Mouse (Mus musculus) small intestine, adult 2 months (tissue): ENCODE data around the gene Myt1. TPM values are rescaled to one million over a fixed set of nuclear protein-coding genes. Genes with fewer than 3 reads are reported as not detected.

ENCODE experiments used
- H3K27ac ChIP-seq: fragments of 200-500 bp; 2 replicates; pipeline ENCODE4 v1.5.1; 2012; ENCODE audit warnings: low read depth, low read length, control low read depth, inconsistent platforms; ENCODE audit not compliant: insufficient read depth
- H3K27me3 ChIP-seq: fragments of 200-500 bp; 2 replicates; pipeline ENCODE4 v1.6.1; 2012; ENCODE audit warnings: mild to moderate bottlenecking, moderate library complexity, low read length, inconsistent platforms; ENCODE audit not compliant: control insufficient read depth, insufficient read depth
- H3K36me3 ChIP-seq: fragments of 200-500 bp; 2 replicates; pipeline ENCODE4 v1.6.1; 2012; ENCODE audit warnings: mild to moderate bottlenecking, low read length, control low read depth, inconsistent platforms; ENCODE audit not compliant: control insufficient read depth, insufficient read depth
- H3K4me1 ChIP-seq: fragments of 200-500 bp; 2 replicates; pipeline ENCODE4 v1.6.1; 2012; ENCODE audit warnings: low read length, inconsistent platforms, mixed read lengths; ENCODE audit not compliant: control insufficient read depth, insufficient read depth, insufficient read length
- H3K4me3 ChIP-seq: fragments of 200-500 bp; 2 replicates; pipeline ENCODE4 v1.5.1; 2012; ENCODE audit warnings: low read depth, mild to moderate bottlenecking, control low read depth, inconsistent platforms, low read length, moderate library complexity
- CTCF ChIP-seq: fragments of 200-500 bp; IDR thresholded peaks from 2 replicates; pipeline ENCODE4 v1.5.1; 2012; ENCODE audit warnings: low read depth, mild to moderate bottlenecking, control low read depth, inconsistent platforms, low read length, moderate library complexity, mixed read lengths; ENCODE audit not compliant: insufficient replicate concordance, insufficient read length; ENCODE audit errors: extremely low read depth
- POLR2A ChIP-seq: fragments of 200-500 bp; IDR thresholded peaks from 2 replicates; pipeline ENCODE4 v1.6.1; 2012; ENCODE audit warnings: low read depth, mild to moderate bottlenecking, control low read depth, inconsistent platforms, low read length, moderate library complexity
- WGBS: fragments of 180-500 bp; shearing (Covaris S2); methylation state at CpG from one replicate; pipeline ENCODE4 v1.1.7; 2018; 5-methylcytosine and 5-hydroxymethylcytosine counted together
- polyA plus RNA-seq: library from polyadenylated mRNA; depleted of rRNA; stranded (reverse); fragments of >200 nt; gene quantifications from 2 replicates; pipeline ENCODE4 v1.2.3, GENCODE M21; 2012; rRNA removed

The Myt1 gene
- polyA plus RNA-seq, 1 experiment: 0.77 TPM

- H3K36me3 ChIP-seq: peaks cover 3% of the 10 kb centered on the region; the same call in 1 of the 2 replicates
- under 1% methylated on average over 35 of the region's 35 CpGs for WGBS
- H3K4me1 ChIP-seq: peaks cover 7% of the 10 kb centered on the region; the same call in 1 of the 2 replicates
- H3K4me3 ChIP-seq: peak within 1 kb of the TSS; percentile 84
- TF ChIP-seq CTCF: no peak
- TF ChIP-seq POLR2A: peak; percentile 86; the same call in 1 of the 2 replicates
- peak within 1 kb of the TSS; percentile 40 for H3K27ac ChIP-seq
- H3K27me3 ChIP-seq: no peaks in the 10 kb centered on the region
These were observed 74.5 kb downstream of the Myt1 start, which contains the start of gene Pcmtd2 for GRCm38 (mm10) chr2:181837372-181838292. TSS of gene Pcmtd2 (plus strand) at chr2:181837854.

GRCm38 (mm10) chr2:181838293-181838680 is 75.2 kb downstream of the Myt1 start:
- WGBS: 0% methylated on average over 3 of the region's 3 CpGs
- peaks cover 4% of the 10 kb centered on the region for H3K36me3 ChIP-seq
- no peaks in the 10 kb centered on the region for H3K27me3 ChIP-seq
- no peak overlapping the region for H3K27ac ChIP-seq
- peaks cover 7% of the 10 kb centered on the region; the same call in 1 of the 2 replicates for H3K4me1 ChIP-seq
- H3K4me3 ChIP-seq: peak overlapping the region; percentile 84; the same call in 1 of the 2 replicates
- TF ChIP-seq POLR2A (no peak), CTCF (no peak)

GRCm38 (mm10) chr2:181845709-181846394 is 82.7 kb downstream of the Myt1 start:
- no peak overlapping the region for H3K27ac ChIP-seq
- H3K4me3 ChIP-seq: no peak overlapping the region
- no peak for TF ChIP-seq POLR2A
- no peak for TF ChIP-seq CTCF
- no peaks in the 10 kb centered on the region for H3K4me1 ChIP-seq
- H3K36me3 ChIP-seq: peaks cover 28% of the 10 kb centered on the region
- WGBS: 28% methylated on average over 5 of the region's 5 CpGs
- H3K27me3 ChIP-seq: no peaks in the 10 kb centered on the region

- peak within 1 kb of the TSS; percentile 26; the same call in 1 of the 2 replicates for H3K27ac ChIP-seq
- H3K36me3 ChIP-seq: peaks cover 5% of the 10 kb centered on the region
- H3K27me3 ChIP-seq: no peaks in the 10 kb centered on the region
- 0 out of 2 replicates have a peak, but pooled peaks cover 3% of the 10 kb centered on the region for H3K4me1 ChIP-seq
- WGBS: under 1% methylated on average over 35 of the region's 35 CpGs
- TF ChIP-seq CTCF (no peak), POLR2A (peak; percentile 54)
- H3K4me3 ChIP-seq: peak within 1 kb of the TSS; percentile 80
These were observed 100.8 kb downstream of the Myt1 start, which contains the start of gene Polr3k for GRCm38 (mm10) chr2:181863791-181864535. TSS of gene Polr3k (plus strand) at chr2:181864337.

- under 1% methylated on average over 22 of the region's 22 CpGs for WGBS
These were observed 101.4 kb downstream of the Myt1 start for GRCm38 (mm10) chr2:181864536-181864860.

GRCm38 (mm10) chr2:181866931-181867330 is 103.8 kb downstream of the Myt1 start:
- H3K4me1 ChIP-seq: 0 out of 2 replicates have a peak, but pooled peaks cover 3% of the 10 kb centered on the region
- no peak for TF ChIP-seq POLR2A
- peak; percentile 24; the same call in 1 of the 2 replicates for TF ChIP-seq CTCF
- 43% methylated on average over 5 of the region's 5 CpGs for WGBS
- no peak overlapping the region for H3K4me3 ChIP-seq
- H3K36me3 ChIP-seq: peaks cover 7% of the 10 kb centered on the region
- no peak overlapping the region for H3K27ac ChIP-seq
- H3K27me3 ChIP-seq: no peaks in the 10 kb centered on the region

More at GRCm38 (mm10) chr2:181864536-181864860, 101.4 kb downstream of the Myt1 start:
- TF ChIP-seq POLR2A: no peak; the same call in 1 of the 2 replicates
- H3K36me3 ChIP-seq: peaks cover 5% of the 10 kb centered on the region
- H3K27me3 ChIP-seq: no peaks in the 10 kb centered on the region
- 0 out of 2 replicates have a peak, but pooled peaks cover 3% of the 10 kb centered on the region for H3K4me1 ChIP-seq
- peak overlapping the region; percentile 80 for H3K4me3 ChIP-seq
- H3K27ac ChIP-seq: peak overlapping the region; percentile 26; the same call in 1 of the 2 replicates

- no peaks in the 10 kb centered on the region for H3K27me3 ChIP-seq
- H3K27ac ChIP-seq: no peak overlapping the region
- H3K36me3 ChIP-seq: peaks cover 9% of the 10 kb centered on the region
- no peaks in the 10 kb centered on the region for H3K4me1 ChIP-seq
- H3K4me3 ChIP-seq: no peak overlapping the region
- no peak for TF ChIP-seq CTCF
- no peak for TF ChIP-seq POLR2A
- WGBS: 92% methylated on average over 2 of the region's 2 CpGs
These were observed 107.9 kb downstream of the Myt1 start for GRCm38 (mm10) chr2:181871039-181871438.

Other genes with a start within 250 kb of the Myt1 start
- 20.6 and 48.2 TPM in 2 replicates for gene Dnajc5, start 242.8 kb upstream of the Myt1 start, polyA plus RNA-seq
- 96.9 and 149 TPM in 2 replicates for gene Uckl1, start 178.4 kb upstream of the Myt1 start, polyA plus RNA-seq
- 4.9 and 10.4 TPM in 2 replicates for gene Prpf6, start 171.5 kb upstream of the Myt1 start, polyA plus RNA-seq
- gene Zfp512b, start 170.5 kb upstream of the Myt1 start, polyA plus RNA-seq: 12.7 and 15.7 TPM in 2 replicates
- 13.6 and 26.0 TPM in 2 replicates for gene Samd10, start 164.1 kb upstream of the Myt1 start, polyA plus RNA-seq
- gene Gm29797, start 106.3 kb upstream of the Myt1 start, polyA plus RNA-seq: 0.29 and 0.42 TPM in 2 replicates
- 39.0 and 59.8 TPM in 2 replicates for gene Sox18, start 91.7 kb upstream of the Myt1 start, polyA plus RNA-seq
- 4.3 and 5.2 TPM in 2 replicates for gene Tcea2, start 83.0 kb upstream of the Myt1 start, polyA plus RNA-seq
- gene Rgs19, start 69.4 kb upstream of the Myt1 start, polyA plus RNA-seq: 19.9 and 24.1 TPM in 2 replicates
- not detected in 2 replicates for gene Lkaaear1, start 64.9 kb upstream of the Myt1 start, polyA plus RNA-seq
- 0.11 and 0.19 TPM in 2 replicates for gene Oprl1, start 48.3 kb upstream of the Myt1 start, polyA plus RNA-seq
- 4.5 and 7.6 TPM in 2 replicates for gene Pcmtd2, start 74.5 kb downstream of the Myt1 start, polyA plus RNA-seq
- gene Polr3k, start 101.0 kb downstream of the Myt1 start, polyA plus RNA-seq: 1.4 and 1.5 TPM in 2 replicates
- gene Gm14496, start 227.8 kb downstream of the Myt1 start, polyA plus RNA-seq: not detected in 2 replicates